Mouse (Mus musculus): ENCODE data around the gene Dcaf5.

GRCm38 (mm10) chr12:80330819-80331218 is 105.6 kb downstream of the Dcaf5 start:
- no peak for TF ChIP-seq CTCF (IDR thresholded peaks at IDR 0.05; ENCODE audit: control insufficient read depth, insufficient read depth, insufficient replicate concordance, low read depth, low read length)
- no peak for TF ChIP-seq POLR2A (IDR thresholded peaks at IDR 0.05; ENCODE audit: control insufficient read depth, low read depth, low read length)
